Mouse (Mus musculus): ENCODE measurements around the gene Gm29776. TPM values are rescaled to one million over a fixed set of nuclear protein-coding genes. Genes with fewer than 3 reads are reported as not detected.
A peak's percentile ranks its signal among the peaks of the same experiment; 100 is the strongest.

Gene Gm29776
- total and polyA plus RNA-seq, 2 experiments from 2014 or later, result 0.31 TPM; not detected in 1

GRCm38 (mm10) chr14:54646898-54647636 lies 51.6 kb downstream of the Gm29776 start:
- no peaks in the 10 kb centered on the region for H3K9me3 ChIP-seq (ENCODE audit: low read length)
- no peak overlapping the region for H3K27ac ChIP-seq (ENCODE audit: low read depth, low read length)
- no peak overlapping the region for H3K4me3 ChIP-seq (ENCODE audit: low read depth, low read length)
- 94% methylated on average over 8 of the region's 8 CpGs for WGBS
- TF ChIP-seq CTCF (IDR thresholded peaks at IDR 0.05), result peak; percentile 68
- no peaks in the 10 kb centered on the region for H3K27me3 ChIP-seq (ENCODE audit: insufficient read depth, low read length)
- no peak overlapping the region for H3K4me2 ChIP-seq (ENCODE audit: low read depth, low read length, poor library complexity, severe bottlenecking)
- ATAC-seq (ENCODE audit: low FRiP score) (no peak), DNase-seq (ENCODE audit: low spot score) (no peak)
- H3K4me1 ChIP-seq (ENCODE audit: insufficient read depth, low read length), result no peaks in the 10 kb centered on the region; the same call in none of the 2 replicates
- H3K9ac ChIP-seq (replicated peaks; ENCODE audit: low read length, poor library complexity, severe bottlenecking), result no peak overlapping the region
- H3K36me3 ChIP-seq (ENCODE audit: insufficient read depth, low read length), result peaks cover 63% of the 10 kb centered on the region

- no peak for ATAC-seq (ENCODE audit: low FRiP score)
- Histone ChIP-seq H3K4me3 (ENCODE audit: low read depth, low read length) (no peak overlapping the region), H3K36me3 (ENCODE audit: insufficient read depth, low read length) (peaks cover 63% of the 10 kb centered on the region), H3K27ac (ENCODE audit: low read depth, low read length) (no peak overlapping the region), H3K9me3 (ENCODE audit: low read length) (no peaks in the 10 kb centered on the region), H3K4me1 (ENCODE audit: insufficient read depth, low read length) (no peaks in the 10 kb centered on the region; the same call in 1 of the 2 replicates), H3K4me2 (ENCODE audit: low read depth, low read length, poor library complexity, severe bottlenecking) (no peak overlapping the region), H3K27me3 (ENCODE audit: insufficient read depth, low read length) (no peaks in the 10 kb centered on the region), H3K9ac (replicated peaks; ENCODE audit: low read length, poor library complexity, severe bottlenecking) (no peak overlapping the region)
- no peak for DNase-seq (ENCODE audit: low spot score)
- TF ChIP-seq CTCF (IDR thresholded peaks at IDR 0.05), result no peak
- WGBS, result 94% methylated on average over 17 of the region's 17 CpGs
These were observed 52.2 kb downstream of the Gm29776 start for GRCm38 (mm10) chr14:54646455-54646854.

GRCm38 (mm10) chr14:54644294-54644693 lies 54.3 kb downstream of the Gm29776 start:
- TF ChIP-seq CTCF (IDR thresholded peaks at IDR 0.05), result no peak
- no peak for ATAC-seq (ENCODE audit: low FRiP score)

GRCm38 (mm10) chr14:54643011-54643410 lies 55.6 kb downstream of the Gm29776 start:
- WGBS, result 88% methylated on average over 2 of the region's 2 CpGs
- Histone ChIP-seq H3K36me3 (ENCODE audit: insufficient read depth, low read length) (peaks cover 54% of the 10 kb centered on the region), H3K4me2 (ENCODE audit: low read depth, low read length, poor library complexity, severe bottlenecking) (no peak overlapping the region), H3K4me3 (ENCODE audit: low read depth, low read length) (no peak overlapping the region), H3K27me3 (ENCODE audit: insufficient read depth, low read length) (no peaks in the 10 kb centered on the region), H3K9me3 (ENCODE audit: low read length) (no peaks in the 10 kb centered on the region), H3K4me1 (ENCODE audit: insufficient read depth, low read length) (peaks cover 9% of the 10 kb centered on the region; the same call in 1 of the 2 replicates), H3K27ac (ENCODE audit: low read depth, low read length) (no peak overlapping the region), H3K9ac (replicated peaks; ENCODE audit: low read length, poor library complexity, severe bottlenecking) (no peak overlapping the region)
- no peak for ATAC-seq (ENCODE audit: low FRiP score)
- no peak for DNase-seq (ENCODE audit: low spot score)
- no peak for TF ChIP-seq CTCF (IDR thresholded peaks at IDR 0.05)

More at GRCm38 (mm10) chr14:54644294-54644693, 54.3 kb downstream of the Gm29776 start:
- Histone ChIP-seq H3K4me3 (ENCODE audit: low read depth, low read length) (no peak overlapping the region), H3K9ac (replicated peaks; ENCODE audit: low read length, poor library complexity, severe bottlenecking) (no peak overlapping the region), H3K36me3 (ENCODE audit: insufficient read depth, low read length) (peaks cover 48% of the 10 kb centered on the region), H3K4me2 (ENCODE audit: low read depth, low read length, poor library complexity, severe bottlenecking) (no peak overlapping the region), H3K27ac (ENCODE audit: low read depth, low read length) (no peak overlapping the region), H3K9me3 (ENCODE audit: low read length) (no peaks in the 10 kb centered on the region), H3K4me1 (ENCODE audit: insufficient read depth, low read length) (peaks cover 9% of the 10 kb centered on the region; the same call in 1 of the 2 replicates), H3K27me3 (ENCODE audit: insufficient read depth, low read length) (no peaks in the 10 kb centered on the region)
- no peak for DNase-seq (ENCODE audit: low spot score)
- WGBS, result 94% methylated on average over 9 of the region's 9 CpGs

Small RNAs within 50 kb of the gene (microRNA-seq; reads per million reads assigned to microRNA genes)
- gene Mir6948 (ENCODE audit: borderline number of aligned reads), result not detected

Other genes with a start within 250 kb of the Gm29776 start
- gene Lrp10, start 234.7 kb downstream of the Gm29776 start, total RNA-seq (2014; rRNA removed), result 40.2 and 42.1 TPM in 2 replicates
- 29.7 and 31.9 TPM in 2 replicates for gene Lrp10, start 234.7 kb downstream of the Gm29776 start, polyA plus RNA-seq (2015; fragmentation: Nextera tagmentation; extraction: Ambion mirVana)
- gene Rem2, start 222.7 kb downstream of the Gm29776 start, total RNA-seq (2014; rRNA removed), result 35.6 and 47.4 TPM in 2 replicates
- gene Rem2, start 222.7 kb downstream of the Gm29776 start, polyA plus RNA-seq (2015; fragmentation: Nextera tagmentation; extraction: Ambion mirVana), result 33.0 and 34.0 TPM in 2 replicates
- 79.6 and 92.9 TPM in 2 replicates for gene Prmt5, start 181.3 kb downstream of the Gm29776 start, total RNA-seq (2014; rRNA removed)
- 83.4 and 85.2 TPM in 2 replicates for gene Prmt5, start 181.3 kb downstream of the Gm29776 start, polyA plus RNA-seq (2015; fragmentation: Nextera tagmentation; extraction: Ambion mirVana)
- gene Haus4, start 144.2 kb downstream of the Gm29776 start, total RNA-seq (2014; rRNA removed), result 13.3 and 13.7 TPM in 2 replicates
- gene Haus4, start 144.2 kb downstream of the Gm29776 start, polyA plus RNA-seq (2015; fragmentation: Nextera tagmentation; extraction: Ambion mirVana), result 13.2 and 14.3 TPM in 2 replicates
- 8.1 and 8.2 TPM in 2 replicates for gene Ajuba, start 121.3 kb downstream of the Gm29776 start, total RNA-seq (2014; rRNA removed)
- gene Ajuba, start 121.3 kb downstream of the Gm29776 start, polyA plus RNA-seq (2015; fragmentation: Nextera tagmentation; extraction: Ambion mirVana), result 3.5 and 3.9 TPM in 2 replicates
- gene 4931414P19Rik, start 92.8 kb downstream of the Gm29776 start, total RNA-seq (2014; rRNA removed), result 4.6 and 8.7 TPM in 2 replicates
- gene 4931414P19Rik, start 92.8 kb downstream of the Gm29776 start, polyA plus RNA-seq (2015; fragmentation: Nextera tagmentation; extraction: Ambion mirVana), result 2.2 and 2.8 TPM in 2 replicates
- gene Psmb5, start 80.8 kb downstream of the Gm29776 start, total RNA-seq (2014; rRNA removed), result 157 and 197 TPM in 2 replicates
- 404 and 427 TPM in 2 replicates for gene Psmb5, start 80.8 kb downstream of the Gm29776 start, polyA plus RNA-seq (2015; fragmentation: Nextera tagmentation; extraction: Ambion mirVana)
- gene Psmb11, start 77.4 kb downstream of the Gm29776 start, total RNA-seq (2014; rRNA removed), result not detected in 2 replicates
- gene Psmb11, start 77.4 kb downstream of the Gm29776 start, polyA plus RNA-seq (2015; fragmentation: Nextera tagmentation; extraction: Ambion mirVana), result 0.27 TPM in 1 of 2 replicates, not detected in the other
- not detected in 2 replicates for gene Gm17606, start 57.9 kb downstream of the Gm29776 start, total RNA-seq (2014; rRNA removed)
- not detected in 2 replicates for gene Gm17606, start 57.9 kb downstream of the Gm29776 start, polyA plus RNA-seq (2015; fragmentation: Nextera tagmentation; extraction: Ambion mirVana)
- 45.3 and 49.7 TPM in 2 replicates for gene Cdh24, start 57.5 kb downstream of the Gm29776 start, total RNA-seq (2014; rRNA removed)
- 8.5 and 9.0 TPM in 2 replicates for gene Cdh24, start 57.5 kb downstream of the Gm29776 start, polyA plus RNA-seq (2015; fragmentation: Nextera tagmentation; extraction: Ambion mirVana)
- gene 1700123O20Rik, start 12.6 kb downstream of the Gm29776 start, total RNA-seq (2014; rRNA removed), result 44.2 and 46.5 TPM in 2 replicates
- 61.1 and 67.6 TPM in 2 replicates for gene 1700123O20Rik, start 12.6 kb downstream of the Gm29776 start, polyA plus RNA-seq (2015; fragmentation: Nextera tagmentation; extraction: Ambion mirVana)
- 118 and 122 TPM in 2 replicates for gene Acin1, start 11.9 kb downstream of the Gm29776 start, total RNA-seq (2014; rRNA removed)
- gene Acin1, start 11.9 kb downstream of the Gm29776 start, polyA plus RNA-seq (2015; fragmentation: Nextera tagmentation; extraction: Ambion mirVana), result 91.7 and 108 TPM in 2 replicates
- not detected in 2 replicates for gene Cebpe, start 13.3 kb upstream of the Gm29776 start, total RNA-seq (2014; rRNA removed)
- not detected in 2 replicates for gene Cebpe, start 13.3 kb upstream of the Gm29776 start, polyA plus RNA-seq (2015; fragmentation: Nextera tagmentation; extraction: Ambion mirVana)
- 10.3 and 11.3 TPM in 2 replicates for gene Slc7a8, start 83.1 kb upstream of the Gm29776 start, total RNA-seq (2014; rRNA removed)
- gene Slc7a8, start 83.1 kb upstream of the Gm29776 start, polyA plus RNA-seq (2015; fragmentation: Nextera tagmentation; extraction: Ambion mirVana), result 8.8 and 9.7 TPM in 2 replicates
- gene Rnf212b, start 115.3 kb upstream of the Gm29776 start, total RNA-seq (2014; rRNA removed), result 0.38 TPM in 1 of 2 replicates, not detected in the other
- gene Rnf212b, start 115.3 kb upstream of the Gm29776 start, polyA plus RNA-seq (2015; fragmentation: Nextera tagmentation; extraction: Ambion mirVana), result not detected in 2 replicates
- 6.9 and 9.4 TPM in 2 replicates for gene Homez, start 172.1 kb upstream of the Gm29776 start, total RNA-seq (2014; rRNA removed)
- 8.0 and 9.6 TPM in 2 replicates for gene Homez, start 172.1 kb upstream of the Gm29776 start, polyA plus RNA-seq (2015; fragmentation: Nextera tagmentation; extraction: Ambion mirVana)
- gene Ppp1r3e, start 178.7 kb upstream of the Gm29776 start, total RNA-seq (2014; rRNA removed), result 27.1 and 37.2 TPM in 2 replicates
- gene Ppp1r3e, start 178.7 kb upstream of the Gm29776 start, polyA plus RNA-seq (2015; fragmentation: Nextera tagmentation; extraction: Ambion mirVana), result 2.8 and 4.1 TPM in 2 replicates
- gene Bcl2l2, start 184.5 kb upstream of the Gm29776 start, total RNA-seq (2014; rRNA removed), result 23.1 and 31.2 TPM in 2 replicates
- gene Bcl2l2, start 184.5 kb upstream of the Gm29776 start, polyA plus RNA-seq (2015; fragmentation: Nextera tagmentation; extraction: Ambion mirVana), result 2.9 and 3.7 TPM in 2 replicates
- gene Gm20521, start 184.6 kb upstream of the Gm29776 start, total RNA-seq (2014; rRNA removed), result 0.82 TPM in 1 of 2 replicates, not detected in the other
- gene Gm20521, start 184.6 kb upstream of the Gm29776 start, polyA plus RNA-seq (2015; fragmentation: Nextera tagmentation; extraction: Ambion mirVana), result 1.4 and 1.6 TPM in 2 replicates
- gene Pabpn1, start 193.7 kb upstream of the Gm29776 start, total RNA-seq (2014; rRNA removed), result 95.1 and 115 TPM in 2 replicates
- 139 and 162 TPM in 2 replicates for gene Pabpn1, start 193.7 kb upstream of the Gm29776 start, polyA plus RNA-seq (2015; fragmentation: Nextera tagmentation; extraction: Ambion mirVana)
- 495 and 558 TPM in 2 replicates for gene Slc22a17, start 214.3 kb upstream of the Gm29776 start, total RNA-seq (2014; rRNA removed)
- 345 TPM in 2 replicates for gene Slc22a17, start 214.3 kb upstream of the Gm29776 start, polyA plus RNA-seq (2015; fragmentation: Nextera tagmentation; extraction: Ambion mirVana)
- 24.0 and 41.4 TPM in 2 replicates for gene Efs, start 227.3 kb upstream of the Gm29776 start, total RNA-seq (2014; rRNA removed)
- 8.5 and 8.9 TPM in 2 replicates for gene Efs, start 227.3 kb upstream of the Gm29776 start, polyA plus RNA-seq (2015; fragmentation: Nextera tagmentation; extraction: Ambion mirVana)
- 1.1 TPM in 1 of 2 replicates, not detected in the other for gene Il25, start 233.9 kb upstream of the Gm29776 start, total RNA-seq (2014; rRNA removed)
- 0.38 and 0.48 TPM in 2 replicates for gene Il25, start 233.9 kb upstream of the Gm29776 start, polyA plus RNA-seq (2015; fragmentation: Nextera tagmentation; extraction: Ambion mirVana)
- 26.4 and 44.8 TPM in 2 replicates for gene Cmtm5, start 237.4 kb upstream of the Gm29776 start, total RNA-seq (2014; rRNA removed)
- 27.0 and 27.5 TPM in 2 replicates for gene Cmtm5, start 237.4 kb upstream of the Gm29776 start, polyA plus RNA-seq (2015; fragmentation: Nextera tagmentation; extraction: Ambion mirVana)